Mouse (Mus musculus) adrenal gland, postnatal 36 days (tissue): ENCODE measurements at regions not wholly inside any gene's neighbourhood (a gene's known extent, or its start where the extent isn't known, plus 50 kb on each side); places are given as distances from the start of the nearest gene placed in this dataset.

Source experiments
- DNase-seq, 2 experiments: peaks; one replicate each; pipeline ENCODE4 v3.0.0; 2021; ENCODE audit warnings: mixed read lengths in 1 of 2

DNA sequence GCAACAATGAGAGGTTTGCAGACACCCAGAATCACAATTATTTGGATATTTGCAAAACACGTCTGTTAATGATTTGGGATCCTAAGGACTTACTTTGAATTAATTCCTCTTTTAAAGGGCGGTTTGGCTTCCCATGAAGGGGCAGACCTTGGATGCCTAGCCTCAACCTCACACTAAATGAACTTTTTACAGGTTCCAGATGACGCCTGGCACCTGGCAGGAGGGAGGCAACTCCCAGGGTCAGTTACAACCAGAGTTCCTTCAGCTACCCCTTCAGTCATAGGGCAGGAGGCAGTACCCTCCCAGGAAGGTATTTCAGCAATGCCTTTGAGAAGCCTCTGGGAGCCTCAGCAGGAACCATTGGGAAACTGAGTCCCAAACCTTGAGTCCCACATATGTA, 57.9 kb upstream of the Stx18 start:
- DNase-seq = no peak

DNA sequence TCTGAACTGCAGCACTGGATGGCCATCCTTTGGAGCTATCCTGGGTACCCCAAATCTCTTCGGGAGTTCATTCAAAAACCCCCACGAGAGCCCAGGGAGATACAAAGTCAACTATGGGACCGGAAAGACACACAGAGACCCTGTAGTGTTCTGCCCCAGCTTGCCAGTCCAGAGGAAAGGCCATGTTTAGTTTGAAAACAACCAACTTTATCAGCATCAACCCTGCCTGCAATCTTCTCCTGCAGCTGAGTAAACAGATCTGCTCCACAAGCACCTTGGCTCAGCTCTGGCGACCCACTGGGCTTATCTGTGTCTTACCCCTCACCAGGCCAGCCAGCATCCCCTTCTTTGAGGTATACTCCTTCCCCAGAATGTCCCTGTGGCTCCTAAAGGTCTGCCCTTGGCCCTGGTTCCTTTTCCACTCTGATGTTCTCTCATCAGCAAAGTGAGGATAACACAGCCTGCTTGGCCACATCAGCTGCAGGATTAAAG, 61.6 kb upstream of the Stx18 start:
- DNase-seq = no peak

DNA sequence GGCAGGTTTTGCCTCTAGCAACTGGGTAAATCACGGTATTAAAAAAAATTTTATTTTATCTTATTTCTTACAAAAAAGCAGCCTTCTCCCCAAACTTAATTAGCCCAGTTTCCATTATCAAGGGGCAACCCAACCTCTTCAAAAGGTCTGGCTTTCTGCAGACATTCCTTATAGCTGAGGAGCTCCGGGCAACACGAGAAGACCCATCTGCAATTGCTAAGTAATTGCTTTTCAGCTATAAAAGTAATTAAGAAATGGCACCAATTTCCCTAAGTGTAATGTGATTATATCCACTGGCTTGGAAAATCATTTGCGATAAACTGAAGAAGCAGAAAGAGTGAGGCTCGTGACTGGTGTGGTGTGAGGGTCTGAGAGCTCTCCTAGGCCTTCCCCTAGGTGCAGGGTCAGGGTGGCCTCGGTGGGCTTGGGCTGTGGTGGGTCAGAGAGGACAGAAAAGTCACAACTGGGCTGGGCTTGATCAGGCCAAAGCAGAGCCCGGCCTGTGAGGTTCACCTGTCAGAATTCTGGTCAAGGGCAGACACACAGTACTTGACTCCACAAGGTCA, 65.5 kb upstream of the Stx18 start:
- DNase-seq = no peak

DNA sequence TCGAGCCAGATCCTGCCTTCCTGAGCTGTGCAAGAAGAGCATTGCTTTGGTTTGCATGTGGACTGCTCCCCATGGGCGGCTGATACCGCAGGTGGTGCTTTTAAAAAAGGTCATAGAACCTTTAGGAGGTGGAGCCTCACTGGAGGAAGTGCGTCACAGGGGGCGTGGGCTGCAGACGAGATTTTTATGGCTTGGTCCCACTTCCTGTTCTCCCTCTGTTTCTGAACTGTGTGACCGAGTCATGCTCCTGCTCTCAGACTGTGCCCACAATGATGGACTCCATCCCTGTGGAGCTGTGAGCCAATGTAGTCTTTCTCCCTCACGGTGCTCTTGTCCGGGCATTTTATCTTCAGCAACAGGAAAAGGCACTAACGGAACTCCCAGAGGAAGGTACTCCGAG, 66.8 kb upstream of the Stx18 start:
- no peak for DNase-seq

DNA sequence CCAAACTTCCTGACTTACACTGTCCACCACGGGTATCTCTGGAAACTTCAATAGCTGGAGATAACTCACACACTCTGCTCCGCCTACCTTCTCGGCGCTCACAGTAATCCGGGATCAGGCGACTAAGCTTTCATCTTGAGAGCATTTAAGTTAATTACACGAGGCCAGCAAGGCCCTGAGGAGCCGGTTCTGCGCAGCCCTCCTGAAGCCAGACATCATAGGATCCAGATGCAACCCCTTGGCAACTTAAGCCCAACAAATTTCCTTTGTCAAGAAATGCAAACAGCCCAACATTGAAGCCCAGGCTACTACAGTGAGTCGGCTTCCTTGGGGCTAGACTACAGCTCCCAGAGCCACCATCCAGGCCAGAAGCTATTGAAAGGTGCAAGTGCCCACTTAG, 69.9 kb upstream of the Stx18 start:
- no peak for DNase-seq

DNA sequence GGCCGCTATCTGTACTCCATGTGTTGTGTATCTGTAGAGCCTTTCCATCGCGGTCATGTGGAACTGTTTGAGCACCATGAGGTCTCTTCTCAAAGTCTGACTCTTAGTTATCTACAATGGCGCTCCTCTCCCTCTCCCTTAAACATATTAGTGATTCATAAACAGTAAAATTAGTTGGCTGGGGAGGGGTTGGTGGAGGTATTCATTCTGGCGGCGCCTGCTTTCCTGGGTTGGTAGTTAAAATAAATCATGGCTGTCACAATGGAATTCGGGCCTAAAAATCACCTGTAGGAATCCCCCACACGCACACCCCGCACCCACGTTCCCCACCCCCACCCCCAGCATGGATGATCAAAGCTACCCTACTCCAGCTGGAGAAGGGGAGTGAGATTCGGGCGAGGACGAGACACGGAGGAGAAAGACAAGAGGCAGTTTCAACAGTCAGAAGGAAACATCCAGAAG, 70.6 kb upstream of the Stx18 start:
- no peak for DNase-seq

DNA sequence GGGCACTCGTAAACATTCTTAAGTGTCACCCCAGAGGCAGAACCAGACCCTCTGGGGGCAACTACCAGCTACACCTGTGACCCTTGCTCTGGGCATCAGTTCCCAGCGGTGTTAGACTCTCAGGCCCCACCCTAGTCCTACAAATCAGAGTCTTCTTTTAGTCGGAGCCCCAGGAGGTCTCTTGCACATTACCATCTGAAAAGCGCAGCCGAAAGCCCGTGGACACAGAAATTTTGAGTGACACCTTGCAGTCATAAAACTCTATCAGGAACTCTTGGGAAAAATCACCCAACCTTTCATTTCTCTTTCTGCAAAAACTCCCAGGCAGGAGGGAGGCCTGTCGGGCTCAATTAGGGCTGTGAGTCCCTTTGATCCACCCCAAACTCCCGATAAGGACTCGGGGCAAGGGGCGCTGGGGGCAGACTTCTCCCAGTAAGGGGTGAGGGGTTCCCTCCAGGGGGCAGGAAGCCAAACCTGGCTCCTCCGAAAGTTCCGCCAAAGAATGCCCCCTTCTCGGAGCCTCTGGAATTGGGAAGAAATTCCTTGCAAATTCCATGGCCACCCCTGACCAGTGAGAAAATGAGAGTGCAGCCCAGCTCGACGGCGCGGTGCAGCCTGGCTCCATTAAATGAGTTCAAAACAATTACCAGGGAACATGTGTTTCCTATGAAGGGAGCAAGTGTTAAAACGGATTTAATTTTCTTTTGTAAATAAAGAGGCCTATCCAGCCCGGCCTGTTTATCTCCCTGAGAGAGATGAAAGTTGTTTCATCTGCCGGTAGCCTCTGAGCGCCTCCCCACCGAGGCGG, 71.2 kb upstream of the Stx18 start:
- DNase-seq = no peak

DNA sequence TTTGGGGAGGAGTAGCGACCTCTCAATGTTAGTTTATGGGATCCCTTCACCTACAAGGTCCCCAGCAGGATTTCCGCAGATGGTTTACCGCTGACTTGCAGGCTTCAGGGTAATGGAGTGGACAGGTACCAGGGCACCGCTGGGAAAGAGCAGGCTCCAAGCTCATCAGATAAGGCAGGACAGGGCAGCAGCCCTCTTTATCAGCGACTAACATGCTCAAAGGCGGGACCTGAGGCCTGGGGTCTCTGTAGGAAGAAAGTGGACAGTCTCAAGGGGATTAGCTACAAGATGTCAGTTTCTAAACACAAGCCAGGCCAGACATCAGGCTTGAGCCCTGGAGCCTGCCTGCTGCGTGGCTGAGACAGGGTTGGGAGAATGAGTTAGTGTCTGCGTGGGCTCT, 74.9 kb upstream of the Stx18 start:
- no peak for DNase-seq

DNA sequence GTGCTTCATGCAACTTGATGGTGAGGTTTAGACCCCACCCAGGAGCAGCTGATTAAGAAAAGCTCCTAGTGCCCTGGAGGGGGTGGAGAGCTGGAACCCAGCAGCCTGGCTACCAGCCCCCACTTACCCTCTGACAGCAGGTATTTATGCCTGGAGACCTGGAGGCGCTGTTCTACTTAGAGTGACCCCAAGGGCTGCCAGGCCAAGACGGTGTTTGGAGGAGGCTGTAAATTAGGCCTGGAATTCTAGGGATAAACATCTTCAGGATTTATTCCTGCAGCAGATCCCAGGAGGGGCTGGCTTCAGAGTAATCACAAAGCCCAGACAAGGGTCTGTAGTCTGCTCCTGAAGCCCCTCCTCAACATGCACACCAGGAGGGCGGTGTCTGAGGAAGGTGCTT, 76.0 kb upstream of the Stx18 start:
- DNase-seq = no peak

DNA sequence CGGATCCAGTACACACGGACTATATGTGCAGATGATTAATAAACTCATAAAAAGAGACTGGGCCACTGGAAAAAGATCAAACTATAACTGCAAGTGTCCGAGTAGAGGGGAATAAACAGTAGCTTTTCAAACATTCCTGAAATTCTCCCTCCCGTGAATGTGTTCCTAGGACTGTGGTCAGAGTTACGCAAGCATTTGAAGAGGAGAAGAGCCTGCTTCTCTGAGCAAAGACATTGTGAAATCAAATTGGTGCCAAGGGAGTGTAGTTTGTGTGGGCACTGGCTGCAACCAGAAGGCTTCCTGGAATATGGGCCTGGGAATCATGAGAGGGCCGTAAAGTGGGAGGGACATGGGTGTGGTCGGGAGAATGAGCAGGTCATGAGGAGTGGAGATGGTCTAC, 78.3 kb upstream of the Stx18 start:
- DNase-seq = peak in 1 of 2 experiments; percentile 20

DNA sequence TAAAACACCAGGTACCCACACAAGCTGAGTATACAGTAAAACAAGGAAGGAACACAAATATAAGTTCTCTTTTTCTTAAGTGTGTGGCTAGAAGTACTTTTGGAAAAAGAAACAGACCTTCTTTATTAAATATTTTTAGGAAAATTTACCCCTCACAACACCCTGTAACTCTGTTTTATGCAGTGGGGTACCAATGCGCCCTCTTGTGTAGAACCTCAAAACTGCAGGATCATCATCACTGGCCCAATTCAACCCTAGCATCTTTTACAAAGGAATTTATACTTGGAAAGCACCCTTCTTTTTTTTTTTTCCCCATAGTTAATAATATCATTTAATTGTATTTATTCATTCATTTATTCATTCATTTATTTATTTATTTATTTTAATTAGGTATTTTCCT, 86.4 kb upstream of the Stx18 start:
- peak in 1 of 2 experiments; percentile 21 for DNase-seq

DNA sequence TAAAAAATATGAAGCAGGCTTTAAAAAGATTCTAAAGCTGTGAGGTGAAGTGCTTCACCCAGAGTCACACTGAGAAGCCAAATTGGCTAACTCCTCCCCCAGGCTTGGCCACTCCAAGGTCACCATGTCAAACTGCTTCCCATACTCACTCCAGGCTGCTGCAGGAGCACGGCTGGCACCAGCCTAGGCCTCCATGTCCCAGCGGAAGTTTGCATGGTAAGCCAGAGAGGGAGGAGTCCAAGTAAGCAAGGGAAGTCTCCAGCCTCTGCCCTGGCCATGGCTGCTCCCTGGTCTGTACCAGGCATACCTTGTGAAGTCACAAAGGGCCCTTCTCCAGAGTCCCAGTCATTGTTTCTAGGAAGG, 105.8 kb upstream of the Stx18 start:
- DNase-seq = peak in 1 of 2 experiments; percentile 10

DNA sequence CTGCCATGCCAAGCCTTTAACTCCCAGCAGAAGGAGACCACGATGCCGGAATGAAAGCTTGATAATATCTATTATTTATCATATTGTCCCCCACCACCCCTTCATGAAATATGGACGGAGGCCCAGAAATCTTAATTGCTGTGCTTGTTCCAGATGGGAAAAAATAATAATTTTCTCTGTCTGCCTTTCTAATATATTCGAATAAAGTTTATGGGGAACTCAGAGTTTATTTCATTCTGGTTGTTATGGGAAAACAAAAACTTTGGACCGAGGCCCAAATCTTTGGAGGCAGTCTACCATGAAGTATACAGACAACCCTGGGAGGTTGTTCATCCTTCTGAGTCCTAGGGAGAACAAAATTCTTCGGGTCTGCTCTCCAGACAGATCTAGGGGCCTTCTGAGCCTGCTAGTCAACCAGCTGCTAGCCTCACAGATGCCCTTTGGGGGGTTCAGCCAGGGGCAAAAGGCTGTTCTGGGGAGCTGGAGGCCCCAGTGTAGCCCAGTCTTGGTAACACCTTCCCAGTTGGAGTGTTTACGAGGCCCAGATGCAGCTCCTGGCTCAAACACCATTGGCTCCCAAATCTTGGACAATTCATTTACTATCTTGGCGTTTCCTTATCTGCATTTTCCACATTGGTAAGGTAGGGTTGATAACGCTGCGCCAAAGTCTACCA, 106.3 kb upstream of the Stx18 start:
- DNase-seq = no peak

DNA sequence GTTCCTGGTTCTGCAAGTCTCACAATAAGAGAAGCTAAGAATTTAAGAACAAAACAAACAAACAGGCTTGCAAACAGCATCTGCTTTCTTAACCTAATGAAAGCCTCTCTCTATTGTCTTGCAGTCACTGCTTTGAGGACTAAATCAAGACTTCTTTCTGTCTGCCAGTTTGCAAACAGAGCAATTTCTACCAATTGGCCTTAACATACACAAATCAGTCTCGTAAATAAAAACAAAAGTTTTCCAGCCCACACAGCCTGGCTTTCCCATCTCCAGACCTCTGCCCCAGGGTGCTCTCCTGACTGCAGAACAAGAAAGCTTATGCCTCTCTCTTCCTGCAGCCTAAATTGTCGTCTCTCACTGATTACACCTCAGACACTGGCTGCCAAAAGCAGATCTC, 96.1 kb upstream of the Msx1 start:
- no peak for DNase-seq

DNA sequence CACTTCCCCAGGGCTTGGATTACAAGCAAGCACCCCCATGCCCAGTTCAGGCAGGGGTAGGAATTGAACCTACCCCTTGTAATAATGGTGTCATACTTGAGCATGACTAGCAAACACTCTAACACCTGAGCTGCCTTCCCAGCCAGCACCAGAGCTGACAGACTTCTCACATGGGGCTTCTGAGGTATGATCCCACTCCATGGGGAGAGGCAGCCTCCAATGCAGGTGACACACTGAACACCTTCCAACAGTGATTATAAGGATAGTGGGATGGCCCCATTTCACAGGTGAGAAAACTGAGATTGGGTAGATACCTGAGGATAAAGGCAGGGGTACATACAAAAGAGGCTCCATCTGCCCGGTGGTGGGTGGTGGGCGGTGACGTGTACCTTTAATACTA, 94.7 kb upstream of the Msx1 start:
- DNase-seq = no peak

DNA sequence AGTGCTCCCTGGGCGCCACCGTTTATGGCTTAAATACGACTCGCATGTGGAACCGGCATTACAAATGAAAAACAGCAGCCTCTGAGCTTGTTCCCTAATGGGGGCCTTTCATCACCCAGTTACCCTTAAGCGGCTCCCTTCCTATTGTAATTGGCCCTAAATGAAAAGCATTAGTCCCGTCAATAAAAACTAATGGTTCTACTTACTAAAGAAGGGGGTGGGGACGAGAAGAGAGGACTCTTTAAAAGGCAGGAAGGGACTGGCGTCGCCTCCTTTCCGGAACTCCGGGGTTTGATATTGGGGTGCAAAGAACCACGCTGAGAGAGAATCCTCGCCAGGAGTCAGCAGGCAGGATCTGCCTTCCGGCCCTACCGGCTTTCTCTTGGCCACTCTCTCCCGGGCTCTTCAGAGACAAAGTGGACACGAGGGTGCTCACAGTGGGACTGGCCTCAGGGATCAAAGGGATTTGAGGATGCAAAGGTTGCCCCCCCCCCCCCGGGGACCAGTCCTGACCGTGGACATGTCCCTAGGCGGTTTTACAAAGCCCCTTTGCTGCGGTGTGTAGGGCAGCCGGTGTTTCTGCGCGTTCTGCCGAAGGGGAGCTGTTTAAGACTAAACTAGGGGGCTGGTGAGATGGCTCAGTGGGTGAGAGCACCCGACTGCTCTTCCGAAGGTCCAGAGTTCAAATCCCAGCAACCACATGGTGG, 93.8 kb upstream of the Msx1 start:
- DNase-seq = no peak

DNA sequence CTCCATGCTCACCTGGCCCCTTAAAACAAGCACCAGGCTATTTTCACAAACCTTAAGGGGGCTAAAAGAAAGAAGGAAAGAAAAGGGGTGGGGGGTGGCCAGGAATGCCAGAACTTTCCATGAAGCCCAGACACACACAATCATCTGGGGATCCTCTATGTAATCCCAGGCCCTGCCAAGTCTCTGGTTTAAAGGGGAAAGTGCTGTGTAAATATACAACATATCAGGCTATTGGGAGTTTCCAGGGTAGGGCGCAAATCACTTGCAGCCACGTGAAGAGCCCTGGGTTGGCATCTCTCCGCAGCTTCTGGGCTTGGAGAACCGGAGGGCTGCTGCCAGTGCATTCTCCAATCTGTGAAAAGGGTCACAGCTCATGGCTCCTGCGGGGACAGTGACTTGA, 92.8 kb upstream of the Msx1 start:
- no peak for DNase-seq

DNA sequence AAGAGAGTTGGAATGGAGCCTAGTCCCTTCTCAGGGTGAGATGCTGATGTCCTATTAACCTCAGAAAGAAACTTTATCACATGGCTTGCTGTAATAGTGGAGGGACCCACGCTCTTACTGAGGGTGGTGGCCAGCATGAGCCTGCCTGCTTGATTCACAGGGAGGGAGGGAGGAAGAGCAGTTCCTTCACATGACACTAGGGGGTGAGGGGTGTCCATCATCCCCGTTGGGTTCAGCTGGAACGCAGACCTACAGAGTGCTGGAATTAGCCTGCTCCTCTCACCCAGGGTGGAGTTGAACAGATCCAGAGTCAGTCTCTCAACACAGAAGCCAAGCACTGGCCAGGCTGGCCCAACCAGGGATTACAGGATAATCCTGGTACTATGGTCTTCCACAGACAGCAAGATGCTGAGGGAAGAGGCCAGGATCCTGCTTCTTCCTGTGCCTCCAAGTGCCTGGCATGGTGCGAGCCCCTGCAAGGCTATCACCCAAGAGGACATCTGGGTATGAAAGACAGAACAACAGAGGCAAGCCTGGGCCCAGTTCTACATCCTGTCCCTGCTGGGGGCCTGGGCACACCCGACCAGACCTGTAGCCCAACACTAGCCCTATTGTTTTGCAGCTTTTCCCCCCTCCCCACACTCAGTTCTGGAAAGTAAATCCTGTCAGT, 80.4 kb upstream of the Msx1 start:
- peak in 1 of 2 experiments; percentile 5 for DNase-seq

DNA sequence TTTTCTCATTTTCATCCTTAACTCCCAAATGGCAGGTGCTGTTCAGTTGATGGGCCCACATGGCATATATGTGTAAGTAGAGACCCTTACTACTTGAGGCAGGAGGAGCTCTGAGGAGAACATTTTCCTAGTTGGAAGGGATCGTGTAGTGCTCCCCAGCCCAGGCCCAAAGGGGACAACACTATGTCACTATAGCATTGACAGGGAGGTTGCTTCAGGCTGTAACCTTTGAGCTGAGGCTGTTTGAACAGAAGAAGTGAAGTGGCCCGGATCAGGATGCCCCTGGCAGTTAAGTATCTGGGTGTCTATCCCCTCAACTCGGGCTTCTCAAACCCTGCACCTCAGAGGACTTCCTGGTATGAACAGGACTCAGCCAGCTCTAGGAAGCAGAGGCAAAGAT, 79.5 kb upstream of the Msx1 start:
- DNase-seq = no peak

DNA sequence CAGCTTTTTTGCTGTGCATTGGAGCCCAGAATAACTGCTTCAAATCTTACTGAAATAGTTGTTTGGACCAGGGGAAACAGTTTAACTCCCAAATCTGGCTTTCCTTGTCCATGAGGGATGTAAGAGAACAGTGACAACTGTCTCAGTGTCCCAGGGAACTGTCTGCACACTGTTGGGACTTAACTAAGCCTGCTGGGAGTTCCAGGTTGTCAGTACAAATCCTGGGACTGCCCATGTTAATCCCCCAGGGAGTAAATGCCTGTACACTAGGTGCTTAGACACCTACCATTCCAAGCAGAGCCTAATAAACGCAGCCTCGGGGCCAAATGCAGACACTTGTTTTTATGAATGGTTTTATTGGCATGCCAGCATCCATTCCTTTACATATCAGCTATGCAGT, 78.4 kb upstream of the Msx1 start:
- no peak for DNase-seq

DNA sequence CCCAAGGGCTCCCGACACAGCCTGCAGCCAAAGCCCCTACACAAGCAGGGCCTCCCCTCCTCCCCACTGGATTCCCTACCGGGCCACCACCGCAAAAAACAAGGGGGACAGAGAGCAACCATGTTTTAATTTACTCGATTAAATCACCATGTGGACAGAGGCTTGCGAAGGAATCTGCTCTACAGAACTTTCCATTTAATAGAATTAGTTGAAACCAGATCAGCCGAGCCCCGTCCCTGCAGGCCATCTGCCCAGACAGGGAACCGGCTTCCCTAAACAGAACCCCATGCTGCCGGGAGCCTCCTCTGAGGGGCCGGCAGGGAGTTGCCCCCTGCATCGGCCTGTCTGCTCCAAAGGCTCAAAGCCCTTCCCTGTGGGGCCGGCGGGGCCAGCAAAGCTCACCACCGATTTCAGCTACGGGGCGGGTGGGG, 77.5 kb upstream of the Msx1 start:
- no peak for DNase-seq

DNA sequence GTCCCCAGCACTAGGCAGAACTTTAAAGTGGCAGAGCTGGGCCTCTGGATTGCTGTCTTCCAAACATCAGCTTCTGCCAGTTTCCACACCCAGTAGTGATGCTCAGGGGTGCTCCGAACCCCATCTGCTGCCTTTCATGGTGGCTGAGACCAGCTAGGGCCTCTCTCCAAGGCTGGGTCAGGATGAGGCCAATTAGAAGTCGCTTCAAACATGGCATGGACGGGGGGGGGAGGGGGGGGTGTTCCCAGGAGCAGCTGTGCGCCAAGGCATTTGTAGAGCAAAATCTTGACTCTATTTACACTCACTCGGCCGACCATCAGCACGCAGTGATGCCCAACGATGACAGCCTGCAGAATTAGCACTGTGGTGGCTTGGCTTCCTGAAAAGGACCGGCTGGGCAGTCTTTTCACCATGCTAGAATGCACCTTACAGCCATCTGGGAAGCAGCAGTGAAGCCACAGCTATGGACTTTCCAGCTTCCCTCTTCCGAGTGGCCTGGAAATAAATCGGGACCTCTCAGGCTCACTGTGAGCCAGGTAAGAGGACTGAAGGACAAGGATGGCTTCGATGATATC, 73.7 kb upstream of the Msx1 start:
- DNase-seq = no peak
